ENCODE assay signal across 44 mouse cellular contexts in genomic region chr1:93986167-93986566, GRCm38 (mm10). TPM values are rescaled to one million over a fixed set of nuclear protein-coding genes. Genes with fewer than 3 reads are reported as not detected.
"Had no signal": no experiment of that assay in that cellular context is flagged by ENCODE, and none has a peak within 500 bp of the region (broad histone marks: within the 10 kb centered on the region; RNA-seq: fewer than 3 reads in every experiment).

No protein-coding gene starts in this region.

- H3K36me3 ChIP-seq: heart, embryonic 10.5 days; heart, embryonic 12.5 days; heart, embryonic 13.5 days; heart, embryonic 15.5 days; hindbrain, embryonic 10.5 days; hindbrain, embryonic 12.5 days; hindbrain, embryonic 13.5 days; hindbrain, embryonic 15.5 days; intestine, embryonic 15.5 days; kidney, embryonic 15.5 days had no signal

- H3K9ac ChIP-seq: heart, embryonic 12.5 days; heart, embryonic 13.5 days; heart, embryonic 15.5 days; hindbrain, embryonic 12.5 days; hindbrain, embryonic 13.5 days; hindbrain, embryonic 14.5 days; hindbrain, embryonic 15.5 days; intestine, embryonic 15.5 days; kidney, embryonic 15.5 days had no signal

- H3K4me3 ChIP-seq: heart, embryonic 10.5 days; heart, embryonic 12.5 days; heart, embryonic 13.5 days; heart, embryonic 15.5 days; hindbrain, embryonic 10.5 days; hindbrain, embryonic 12.5 days; hindbrain, embryonic 13.5 days; hindbrain, embryonic 15.5 days; intestine, embryonic 15.5 days; kidney, embryonic 15.5 days; layer of hippocampus, adult 2 months; left cerebral cortex, adult 2 months had no signal

- H3K9me3 ChIP-seq: heart, embryonic 10.5 days; heart, embryonic 12.5 days; heart, embryonic 13.5 days; heart, embryonic 15.5 days; hindbrain, embryonic 10.5 days; hindbrain, embryonic 12.5 days; hindbrain, embryonic 13.5 days; hindbrain, embryonic 15.5 days; intestine, embryonic 15.5 days; kidney, embryonic 15.5 days had no signal

- DNase-seq: heart, postnatal 10 days; heart, postnatal 14 days; heart, postnatal 36 days; heart, postnatal 4 days; kidney, adult 11 months; kidney, adult 18-20 months; kidney, adult 2 months; kidney, adult 8-10 months; kidney, adult 9 months; kidney, postnatal 10 days; kidney, postnatal 14 days; kidney, postnatal 36 days; kidney, postnatal 4 days; layer of hippocampus, adult 9-11 months; layer of hippocampus, postnatal 36 days had no signal

- H3K27me3 ChIP-seq: heart, embryonic 12.5 days; heart, embryonic 13.5 days; heart, embryonic 15.5 days; hindbrain, embryonic 12.5 days; hindbrain, embryonic 13.5 days; hindbrain, embryonic 15.5 days; intestine, embryonic 15.5 days; kidney, embryonic 15.5 days had no signal

- H3K27ac ChIP-seq: heart, embryonic 10.5 days; heart, embryonic 13.5 days; heart, embryonic 15.5 days; hindbrain, embryonic 10.5 days; hindbrain, embryonic 12.5 days; hindbrain, embryonic 13.5 days; hindbrain, embryonic 14.5 days; hindbrain, embryonic 15.5 days; hindbrain, postnatal 0 days; intestine, embryonic 15.5 days; kidney, embryonic 15.5 days; kidney, postnatal 0 days; layer of hippocampus, adult 2 months; left cerebral cortex, adult 2 months had no signal

- H3K4me1 ChIP-seq: heart, embryonic 10.5 days; heart, embryonic 12.5 days; heart, embryonic 13.5 days; heart, embryonic 15.5 days; hindbrain, embryonic 10.5 days; hindbrain, embryonic 12.5 days; hindbrain, embryonic 13.5 days; hindbrain, embryonic 15.5 days; intestine, embryonic 15.5 days; kidney, embryonic 15.5 days had no signal

RNA-seq across cellular contexts. Expression of gene Gal3st2c, which starts 4.1 kb away (rescaled TPM):
- total RNA-seq: hematopoietic stem cell, adult 5-6 weeks; hindbrain, postnatal 0 days had no signal
- polyA plus RNA-seq: heart, embryonic 10.5 days; heart, embryonic 11.5 days; heart, embryonic 12.5 days; heart, embryonic 13.5 days; hindbrain, embryonic 10.5 days; hindbrain, embryonic 11.5 days; hindbrain, embryonic 12.5 days; hindbrain, embryonic 13.5 days; hindbrain, embryonic 14.5 days; hindbrain, embryonic 15.5 days; hindbrain, embryonic 16.5 days; hindbrain, postnatal 0 days; intestine, embryonic 14.5 days; intestine, embryonic 16.5 days; kidney, adult 2 months; kidney, embryonic 14.5 days; kidney, embryonic 15.5 days; kidney, embryonic 16.5 days; kidney, postnatal 0 days had no signal

RNA-seq across cellular contexts. Expression of gene Neu4, which starts 34.1 kb away (rescaled TPM):
- total RNA-seq: heart, postnatal 10 days; heart, postnatal 14 days; heart, postnatal 25 days; heart, postnatal 36 days; heart, postnatal 4 days; hematopoietic stem cell, adult 5-6 weeks had no signal
- polyA plus RNA-seq: heart, embryonic 10.5 days; heart, embryonic 11.5 days; heart, embryonic 12.5 days; heart, embryonic 14.5 days; heart, embryonic 15.5 days; heart, embryonic 16.5 days; heart, postnatal 0 days; hindbrain, embryonic 10.5 days; hindbrain, embryonic 11.5 days; hindbrain, embryonic 12.5 days; hindbrain, embryonic 13.5 days; hindbrain, embryonic 15.5 days; intestine, embryonic 14.5 days; intestine, embryonic 15.5 days; intestine, embryonic 16.5 days; intestine, postnatal 0 days; kidney, adult 2 months; kidney, embryonic 14.5 days; kidney, embryonic 15.5 days; kidney, embryonic 16.5 days; kidney, postnatal 0 days; large intestine, adult 2 months had no signal
